Mouse (Mus musculus) midbrain, embryonic 16.5 days (tissue): ENCODE measurements around the gene Gm9922. TPM values are rescaled to one million over a fixed set of nuclear protein-coding genes. Genes with fewer than 3 reads are reported as not detected.
A peak's percentile ranks its signal among the peaks of the same experiment; 100 is the strongest.

Source experiments
- ATAC-seq: fragments of 200-750 bp; cut with Nextera tagmentation; 2 replicates; pipeline ENCODE4 v1.8.0; 2017; ENCODE audit warnings: moderate TSS enrichment
- H3K27ac ChIP-seq: fragments of 300-500 bp; sonication (generic); 2 replicates; pipeline ENCODE4 v1.5.1; 2014; ENCODE audit warnings: mild to moderate bottlenecking, low read length, mixed read lengths
- H3K27me3 ChIP-seq: fragments of 300-500 bp; sonication (generic); 2 replicates; pipeline ENCODE4 v1.6.1; 2014; ENCODE audit warnings: low read depth, low read length, mixed read lengths; ENCODE audit not compliant: control insufficient read depth, insufficient read depth
- H3K36me3 ChIP-seq: fragments of 300-500 bp; sonication (generic); 2 replicates; pipeline ENCODE4 v1.6.1; 2014; ENCODE audit warnings: mild to moderate bottlenecking, low read length, moderate library complexity, mixed read lengths; ENCODE audit not compliant: control insufficient read depth, insufficient read depth
- H3K4me1 ChIP-seq: fragments of 300-500 bp; sonication (generic); 2 replicates; pipeline ENCODE4 v1.6.1; 2014; ENCODE audit warnings: mild to moderate bottlenecking, low read length, mixed read lengths; ENCODE audit not compliant: control insufficient read depth, insufficient read depth
- H3K4me2 ChIP-seq: fragments of 300-500 bp; sonication (generic); 2 replicates; pipeline ENCODE4 v1.6.1; 2014; ENCODE audit warnings: mild to moderate bottlenecking, low read length, mixed read lengths
- H3K4me3 ChIP-seq: fragments of 300-500 bp; sonication (generic); 2 replicates; pipeline ENCODE4 v1.5.1; 2014; ENCODE audit warnings: low read depth, mild to moderate bottlenecking, low read length, moderate library complexity, mixed read lengths
- H3K9ac ChIP-seq: fragments of 300-500 bp; sonication (generic); 2 replicates; pipeline ENCODE4 v1.6.1; 2014; ENCODE audit warnings: low read depth, low read length, mixed read lengths
- H3K9me3 ChIP-seq: fragments of 300-500 bp; sonication (generic); replicated peaks from 2 replicates; pipeline ENCODE4 v1.6.1; 2014; ENCODE audit warnings: mild to moderate bottlenecking, low read length, mixed read lengths; ENCODE audit not compliant: control insufficient read depth, poor library complexity, severe bottlenecking
- WGBS: fragments of 180-500 bp; shearing (Covaris S2); extraction: QIAGEN DNeasy Blood & Tissue Kit; methylation state at CpG from one replicate; pipeline ENCODE4 v1.1.7; 2014; 5-methylcytosine and 5-hydroxymethylcytosine counted together
- polyA plus RNA-seq: library from polyadenylated mRNA; unstranded; fragments of >200 nt; fragmentation: Nextera tagmentation; extraction: Ambion mirVana; gene quantifications from 2 replicates; pipeline ENCODE4 v1.2.1, GENCODE M21; 2015

The Gm9922 gene
- polyA plus RNA-seq, 1 experiment from 2014 or later = 0.50 TPM

GRCm38 (mm10) chr14:101755425-101755824 lies 25.8 kb upstream of the Gm9922 start:
- WGBS = 34% methylated on average over 4 of the region's 4 CpGs
- no peak for ATAC-seq
- Histone ChIP-seq H3K9me3 (no peaks in the 10 kb centered on the region), H3K4me2 (no peak overlapping the region), H3K4me1 (no peaks in the 10 kb centered on the region), H3K4me3 (no peak overlapping the region), H3K27ac (no peak overlapping the region), H3K9ac (no peak overlapping the region), H3K36me3 (no peaks in the 10 kb centered on the region), H3K27me3 (no peaks in the 10 kb centered on the region)

- ATAC-seq = no peak
- Histone ChIP-seq H3K9me3 (no peaks in the 10 kb centered on the region), H3K4me3 (no peak overlapping the region), H3K4me1 (no peaks in the 10 kb centered on the region), H3K9ac (no peak overlapping the region), H3K27ac (no peak overlapping the region), H3K36me3 (no peaks in the 10 kb centered on the region), H3K27me3 (no peaks in the 10 kb centered on the region), H3K4me2 (no peak overlapping the region)
- 86% methylated on average over 4 of the region's 4 CpGs for WGBS
Observed at GRCm38 (mm10) chr14:101750910-101751309, 21.3 kb upstream of the Gm9922 start.

GRCm38 (mm10) chr14:101748436-101748835 lies 18.8 kb upstream of the Gm9922 start:
- H3K36me3 ChIP-seq = no peaks in the 10 kb centered on the region
- H3K9ac ChIP-seq = no peak overlapping the region
- no peak for ATAC-seq
- no peak overlapping the region for H3K27ac ChIP-seq
- no peaks in the 10 kb centered on the region for H3K9me3 ChIP-seq
- H3K27me3 ChIP-seq = no peaks in the 10 kb centered on the region
- H3K4me2 ChIP-seq = no peak overlapping the region
- no peak overlapping the region for H3K4me3 ChIP-seq
- no peaks in the 10 kb centered on the region for H3K4me1 ChIP-seq
- 84% methylated on average over 7 of the region's 7 CpGs for WGBS

DNA sequence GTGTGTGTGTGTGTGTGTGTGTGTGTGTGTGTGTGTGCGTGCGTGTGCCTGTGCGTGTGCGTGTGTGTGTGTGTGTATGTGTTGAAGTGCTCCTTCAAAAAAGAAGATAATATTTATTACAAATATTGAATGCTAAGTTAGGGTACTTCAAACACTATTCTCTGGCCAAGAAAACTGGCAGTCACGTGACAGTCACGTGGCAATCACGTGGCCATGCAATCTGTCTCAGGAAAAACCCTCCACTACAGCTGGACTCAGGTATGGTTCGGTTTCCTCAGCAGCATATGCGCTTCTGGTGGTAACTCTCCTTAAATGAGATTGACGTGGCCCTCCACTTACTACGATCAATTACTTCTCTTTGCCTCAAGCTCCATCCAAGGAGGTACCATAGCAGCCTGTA lies 18.2 kb upstream of the Gm9922 start:
- no peak for ATAC-seq
- Histone ChIP-seq H3K4me1 (no peaks in the 10 kb centered on the region), H3K4me2 (no peak overlapping the region), H3K9ac (no peak overlapping the region), H3K27ac (no peak overlapping the region), H3K9me3 (no peaks in the 10 kb centered on the region), H3K27me3 (no peaks in the 10 kb centered on the region), H3K4me3 (no peak overlapping the region), H3K36me3 (no peaks in the 10 kb centered on the region)
- WGBS = 94% methylated on average over 11 of the region's 11 CpGs

- Histone ChIP-seq H3K4me3 (no peak overlapping the region), H3K9me3 (no peaks in the 10 kb centered on the region), H3K36me3 (no peaks in the 10 kb centered on the region), H3K27me3 (no peaks in the 10 kb centered on the region), H3K9ac (no peak overlapping the region), H3K4me2 (no peak overlapping the region), H3K4me1 (no peaks in the 10 kb centered on the region), H3K27ac (no peak overlapping the region)
- no peak for ATAC-seq
- 96% methylated on average over 3 of the region's 3 CpGs for WGBS
Observed at GRCm38 (mm10) chr14:101746635-101747034, 17.0 kb upstream of the Gm9922 start.

DNA sequence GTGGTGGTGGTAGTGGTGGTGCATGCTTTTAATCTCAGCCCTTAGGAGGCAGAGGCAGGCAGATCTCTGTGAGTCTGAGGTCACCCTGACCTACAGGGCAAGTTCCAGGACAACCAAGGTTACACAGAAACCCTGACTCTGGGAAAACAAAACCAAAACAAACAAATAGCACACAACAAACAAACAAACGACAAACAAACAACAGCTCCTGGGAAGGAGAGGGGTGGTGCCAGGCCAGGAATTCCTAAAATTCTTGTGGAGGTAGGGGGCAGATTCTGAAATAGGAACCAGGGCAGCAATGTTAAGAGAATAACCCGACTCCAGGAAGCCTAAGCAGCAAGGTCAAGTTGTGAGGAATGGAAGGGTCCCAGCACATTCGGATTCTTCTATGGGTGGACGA lies 7.9 kb upstream of the Gm9922 start:
- Histone ChIP-seq H3K9me3 (no peaks in the 10 kb centered on the region), H3K4me2 (no peak overlapping the region), H3K36me3 (no peaks in the 10 kb centered on the region), H3K27ac (no peak overlapping the region), H3K9ac (no peak overlapping the region), H3K4me3 (no peak overlapping the region), H3K4me1 (no peaks in the 10 kb centered on the region), H3K27me3 (no peaks in the 10 kb centered on the region)
- ATAC-seq = no peak
- 84% methylated on average over 4 of the region's 4 CpGs for WGBS

GRCm38 (mm10) chr14:101733542-101734303 lies 4.1 kb upstream of the Gm9922 start:
- Histone ChIP-seq H3K4me1 (peaks cover 3% of the 10 kb centered on the region; the same call in 1 of the 2 replicates), H3K27ac (no peak overlapping the region), H3K4me3 (no peak overlapping the region), H3K36me3 (no peaks in the 10 kb centered on the region), H3K9ac (no peak overlapping the region), H3K4me2 (no peak overlapping the region), H3K9me3 (no peaks in the 10 kb centered on the region), H3K27me3 (peaks cover 17% of the 10 kb centered on the region)
- WGBS = 27% methylated on average over 10 of the region's 10 CpGs
- ATAC-seq = no peak

DNA sequence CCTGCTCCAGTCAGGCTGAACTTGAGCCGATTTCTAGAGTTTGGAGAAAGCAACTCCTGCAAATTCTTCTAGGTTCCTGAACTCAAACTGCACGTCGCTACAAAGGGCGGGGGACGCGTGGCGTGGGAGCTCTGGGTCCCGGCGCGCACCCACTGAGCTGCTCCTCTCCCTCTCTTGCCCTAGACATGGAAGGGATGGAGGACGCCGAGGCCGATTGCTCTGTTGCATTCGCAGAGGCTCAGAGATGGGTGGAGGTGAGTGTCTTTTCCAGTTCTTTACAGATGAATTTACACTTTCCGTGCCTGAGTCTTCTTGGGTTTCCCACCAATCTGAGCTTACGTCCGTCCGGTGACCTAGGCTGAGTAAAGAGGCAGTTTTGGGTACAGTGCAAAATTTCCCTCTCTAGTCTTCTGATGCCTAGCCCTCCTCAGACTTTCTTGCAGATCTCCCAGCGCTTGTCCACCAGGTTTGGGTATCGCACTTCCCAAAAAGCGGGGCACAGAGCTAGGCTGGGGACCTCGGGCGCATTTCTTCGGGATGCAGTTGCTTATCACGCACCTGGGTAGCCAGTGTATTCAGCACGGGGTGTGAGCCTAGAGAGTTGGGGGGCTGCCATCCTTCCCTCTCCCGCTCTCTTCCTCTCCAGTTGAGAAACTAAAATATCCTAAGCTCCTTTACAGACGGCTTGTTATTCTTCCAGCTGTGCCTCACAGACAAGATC lies 518 bp upstream of the Gm9922 start:
- peaks cover 26% of the 10 kb centered on the region for H3K27me3 ChIP-seq
- WGBS = 1% methylated on average over 28 of the region's 28 CpGs
- no peak overlapping the region for H3K27ac ChIP-seq
- peak overlapping the region; percentile 66 for H3K4me3 ChIP-seq
- peak overlapping the region; percentile 100 for H3K4me2 ChIP-seq
- no peaks in the 10 kb centered on the region for H3K36me3 ChIP-seq
- peak overlapping the region; percentile 61 for H3K9ac ChIP-seq
- peaks cover 3% of the 10 kb centered on the region; the same call in 1 of the 2 replicates for H3K4me1 ChIP-seq
- H3K9me3 ChIP-seq = no peaks in the 10 kb centered on the region
- peak; percentile 55 for ATAC-seq

DNA sequence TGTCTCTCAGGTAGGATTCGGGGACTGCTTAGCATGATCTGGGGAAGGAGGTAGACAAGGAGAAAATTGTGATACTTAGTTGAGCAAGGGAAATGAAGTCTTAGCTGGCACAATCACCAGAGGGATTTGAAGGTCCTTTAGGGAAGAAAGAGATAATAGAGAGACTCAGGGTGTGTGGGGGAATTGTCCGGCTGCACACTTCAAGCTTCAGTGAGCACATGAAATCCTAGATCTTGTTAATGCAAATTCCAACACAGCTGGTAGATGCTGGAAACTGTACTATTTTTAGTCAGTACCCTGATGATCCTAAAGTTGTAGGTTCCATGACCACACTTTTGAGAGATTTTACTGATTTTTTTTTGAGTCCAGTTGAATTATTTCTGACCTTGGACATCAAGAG lies 15.2 kb downstream of the Gm9922 start:
- Histone ChIP-seq H3K9ac (no peak overlapping the region), H3K36me3 (no peaks in the 10 kb centered on the region), H3K4me2 (no peak overlapping the region), H3K27me3 (no peaks in the 10 kb centered on the region), H3K4me3 (no peak overlapping the region), H3K9me3 (no peaks in the 10 kb centered on the region), H3K27ac (no peak overlapping the region), H3K4me1 (no peaks in the 10 kb centered on the region)
- 47% methylated on average over 2 of the region's 2 CpGs for WGBS
- no peak for ATAC-seq
